19 mouse cellular contexts compared by ENCODE assay signal in genomic region chr8:34530046-34530445, GRCm38 (mm10).
DNase-seq lines count a peak whose midpoint lies in the region; ATAC-seq and TF ChIP-seq lines count a peak whose summit lies in the region.
"Had no signal": no experiment of that assay in that cellular context is flagged by ENCODE, and none has a peak within 500 bp of the region (broad histone marks: within the 10 kb centered on the region; RNA-seq: fewer than 3 reads in every experiment).

No protein-coding gene starts in this region.

- WGBS in stomach, postnatal 0 days = 15% methylated on average over 5 of the region's 5 CpGs
- WGBS in midbrain, postnatal 0 days = 80% methylated on average over 5 of the region's 5 CpGs

- no peak overlapping the region for H3K27ac ChIP-seq in testis, adult 2 months (ENCODE audit: control insufficient read depth, insufficient read depth, low read depth, low read length)
- no peak overlapping the region for H3K27ac ChIP-seq in stomach, postnatal 0 days (replicated peaks)
- no peak overlapping the region for H3K27ac ChIP-seq in midbrain, postnatal 0 days (ENCODE audit: low read depth, low read length)
- H3K27ac ChIP-seq: gastrocnemius, adult 2 months; hindbrain, embryonic 14.5 days; limb, embryonic 15.5 days; neural tube, embryonic 13.5 days had no signal

- peaks cover 2% of the 10 kb centered on the region; the same call in 1 of the 2 replicates for H3K4me1 ChIP-seq in testis, adult 2 months (ENCODE audit: control insufficient read depth, insufficient read depth, low read length)
- no peaks in the 10 kb centered on the region; the same call in 1 of the 2 replicates for H3K4me1 ChIP-seq in stomach, postnatal 0 days (replicated peaks; ENCODE audit: control insufficient read depth, insufficient read depth)
- no peaks in the 10 kb centered on the region for H3K4me1 ChIP-seq in midbrain, postnatal 0 days (ENCODE audit: insufficient read depth, low read length)

- H3K27me3 ChIP-seq in testis, adult 2 months (ENCODE audit: control insufficient read depth, insufficient read depth, low read length) = no peaks in the 10 kb centered on the region
- H3K27me3 ChIP-seq in stomach, postnatal 0 days (ENCODE audit: control insufficient read depth, insufficient read depth, low read length) = no peaks in the 10 kb centered on the region
- no peaks in the 10 kb centered on the region for H3K27me3 ChIP-seq in midbrain, postnatal 0 days (ENCODE audit: insufficient read depth, low read length)
- H3K27me3 ChIP-seq: limb, embryonic 15.5 days; neural tube, embryonic 13.5 days had no signal

- H3K36me3 ChIP-seq in testis, adult 2 months (ENCODE audit: control insufficient read depth, insufficient read depth, low read length) = no peaks in the 10 kb centered on the region
- no peaks in the 10 kb centered on the region for H3K36me3 ChIP-seq in stomach, postnatal 0 days (ENCODE audit: control insufficient read depth, insufficient read depth, low read length)
- H3K36me3 ChIP-seq in midbrain, postnatal 0 days (ENCODE audit: insufficient read depth, low read length) = no peaks in the 10 kb centered on the region
- H3K36me3 ChIP-seq: limb, embryonic 15.5 days; neural tube, embryonic 13.5 days had no signal

- no peak for TF ChIP-seq POLR2A in testis, adult 2 months (IDR thresholded peaks at IDR 0.05; ENCODE audit: control insufficient read depth, low read depth, low read length)

- ATAC-seq in stomach, postnatal 0 days (ENCODE audit: low FRiP score, low TSS enrichment) = peak; percentile 76
- ATAC-seq in midbrain, postnatal 0 days (ENCODE audit: low FRiP score) = no peak
- ATAC-seq: liver, postnatal 0 days had no signal

- no peaks in the 10 kb centered on the region for H3K9me3 ChIP-seq in stomach, postnatal 0 days (ENCODE audit: control insufficient read depth, low read length)
- no peaks in the 10 kb centered on the region for H3K9me3 ChIP-seq in midbrain, postnatal 0 days (ENCODE audit: low read length)
- H3K9me3 ChIP-seq: limb, embryonic 15.5 days; neural tube, embryonic 13.5 days had no signal

- TF ChIP-seq CTCF in testis, adult 2 months (IDR thresholded peaks at IDR 0.05; ENCODE audit: control insufficient read depth, insufficient read depth, insufficient replicate concordance, low read depth, low read length) = no peak
- no peak for TF ChIP-seq CTCF in stomach, postnatal 0 days (IDR thresholded peaks at IDR 0.05; ENCODE audit: low read depth)
- TF ChIP-seq CTCF in midbrain, postnatal 0 days (IDR thresholded peaks at IDR 0.05) = no peak

- TF ChIP-seq EP300 in stomach, postnatal 0 days (optimal IDR thresholded peaks at IDR 0.05) = no peak

- peak overlapping the region; percentile 74 for H3K4me3 ChIP-seq in testis, adult 2 months (ENCODE audit: control insufficient read depth, low read depth, low read length)
- no peak overlapping the region for H3K4me3 ChIP-seq in stomach, postnatal 0 days (ENCODE audit: low read depth, low read length)
- H3K4me3 ChIP-seq in midbrain, postnatal 0 days (ENCODE audit: low read depth, low read length) = no peak overlapping the region
- H3K4me3 ChIP-seq: gastrocnemius, adult 2 months; limb, embryonic 15.5 days; neural tube, embryonic 13.5 days had no signal

- H3K9ac ChIP-seq in stomach, postnatal 0 days (ENCODE audit: low read length) = no peak overlapping the region
- no peak overlapping the region for H3K9ac ChIP-seq in midbrain, postnatal 0 days (replicated peaks; ENCODE audit: low read length, poor library complexity, severe bottlenecking)
- H3K9ac ChIP-seq: forebrain, postnatal 0 days; hindbrain, embryonic 14.5 days; limb, embryonic 15.5 days; liver, postnatal 0 days; neural tube, embryonic 13.5 days had no signal

- DNase-seq in testis, postnatal 10 days (ENCODE audit: low spot score) = no peak
- DNase-seq in MN1 (ENCODE audit: low spot score) = peak; percentile 18
- peak; percentile 11 for DNase-seq in adrenal gland, postnatal 25 days
- DNase-seq in stomach, postnatal 0 days (ENCODE audit: low spot score) = peak; percentile 33
- DNase-seq in cerebellum, postnatal 14 days = no peak
- DNase-seq in midbrain, postnatal 0 days (ENCODE audit: low spot score) = no peak
- DNase-seq: cerebellum, adult 8-10 months; forebrain, postnatal 0 days; gastrocnemius, adult 2 months; heart, adult 18-20 months; kidney, adult 18-20 months; kidney, postnatal 14 days; liver, postnatal 0 days; right cerebral cortex, postnatal 4 days; thymus, adult 2 months had no signal

- no peak overlapping the region for H3K4me2 ChIP-seq in stomach, postnatal 0 days (replicated peaks; ENCODE audit: low read depth)
- H3K4me2 ChIP-seq in midbrain, postnatal 0 days (ENCODE audit: low read depth, low read length, poor library complexity, severe bottlenecking) = no peak overlapping the region
- H3K4me2 ChIP-seq: hindbrain, embryonic 14.5 days; limb, embryonic 15.5 days; neural tube, embryonic 13.5 days had no signal

Comparison
In these comparisons a context has a peak if more than half of its experiments do, and no peak if none do; other contexts are left out.
1. DNase-seq: peak in MN1 (single experiment), adrenal gland, postnatal 25 days (single experiment) and stomach, postnatal 0 days (single experiment); none in testis, postnatal 10 days (single experiment), cerebellum, postnatal 14 days (0 of 2) and midbrain, postnatal 0 days (single experiment).